Mouse (Mus musculus) CH12.LX (cell line): ENCODE measurements around the gene Atp6ap2.
"Not testable (repeated sequence)": the region's sequence is repeated elsewhere in the genome, so short reads cannot be mapped to it uniquely, and the experiment has no call there.

ENCODE experiments used
- CTCF ChIP-seq, 2 experiments: IDR thresholded peaks in 1 of 2; conservative IDR thresholded peaks in 1 of 2; 2 replicates each; pipeline ENCODE4 v1.5.1; 2011 to 2012; ENCODE audit warnings: low read depth in 2 of 2, low read length in 2 of 2, improper control_type of control experiment in 1 of 2, inconsistent platforms in 1 of 2, mild to moderate bottlenecking in 1 of 2, moderate library complexity in 1 of 2
- MAFK ChIP-seq: IDR thresholded peaks from 2 replicates; pipeline ENCODE4 v1.6.1; 2011; ENCODE audit warnings: low read length, improper control_type of control experiment; ENCODE audit not compliant: insufficient replicate concordance

- TF ChIP-seq CTCF (conservative IDR thresholded peaks at IDR 0.05 in 1 of 2, IDR thresholded peaks at IDR 0.05 in 1 of 2; ENCODE audit: low read depth in 2 of 2, low read length in 2 of 2); MAFK: not testable (repeated sequence)
Observed at GRCm38 (mm10) chrX:12612360-12612759, 24.8 kb downstream of the Atp6ap2 start.
